Mouse (Mus musculus): Measurements from ENCODE around the gene Bglap3.

DNA sequence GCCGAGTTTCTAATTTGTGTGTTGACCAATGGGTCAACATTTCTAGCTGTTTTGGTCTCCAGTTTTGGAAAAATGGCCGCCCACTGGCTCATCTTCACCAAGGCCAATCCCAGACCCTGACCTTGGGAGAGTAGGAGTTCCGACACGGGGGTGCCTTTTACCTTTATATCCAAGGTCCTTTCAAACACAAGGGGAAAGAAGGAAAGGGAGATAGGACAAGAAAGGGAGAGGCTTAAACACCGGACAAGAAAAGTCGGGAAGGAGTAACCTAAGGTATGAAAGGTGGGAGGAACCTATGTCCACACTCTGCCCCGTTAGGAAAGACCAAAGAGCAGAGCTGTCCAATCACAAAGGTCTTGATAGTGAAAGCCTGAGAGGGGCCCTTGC is 38.1 kb upstream of the Bglap3 start:
- TF ChIP-seq TAL1 (IDR thresholded peaks at IDR 0.05; ENCODE audit: low read length) (no peak), GATA1 (IDR thresholded peaks at IDR 0.05; ENCODE audit: low read length) (no peak)
